Mouse (Mus musculus) testis, adult 2 months (tissue): ENCODE results near the gene Acsm3.

Experiments
- CTCF ChIP-seq: fragments of 200-500 bp; IDR thresholded peaks from 2 replicates; pipeline ENCODE4 v1.5.1; 2012; ENCODE audit warnings: low read depth, mild to moderate bottlenecking, inconsistent platforms, low read length, moderate library complexity; ENCODE audit not compliant: control insufficient read depth, insufficient read depth, insufficient replicate concordance
- POLR2A ChIP-seq: fragments of 200-500 bp; IDR thresholded peaks from 2 replicates; pipeline ENCODE4 v1.6.1; 2012; ENCODE audit warnings: low read depth, mild to moderate bottlenecking, inconsistent platforms, low read length, moderate library complexity; ENCODE audit not compliant: control insufficient read depth

DNA sequence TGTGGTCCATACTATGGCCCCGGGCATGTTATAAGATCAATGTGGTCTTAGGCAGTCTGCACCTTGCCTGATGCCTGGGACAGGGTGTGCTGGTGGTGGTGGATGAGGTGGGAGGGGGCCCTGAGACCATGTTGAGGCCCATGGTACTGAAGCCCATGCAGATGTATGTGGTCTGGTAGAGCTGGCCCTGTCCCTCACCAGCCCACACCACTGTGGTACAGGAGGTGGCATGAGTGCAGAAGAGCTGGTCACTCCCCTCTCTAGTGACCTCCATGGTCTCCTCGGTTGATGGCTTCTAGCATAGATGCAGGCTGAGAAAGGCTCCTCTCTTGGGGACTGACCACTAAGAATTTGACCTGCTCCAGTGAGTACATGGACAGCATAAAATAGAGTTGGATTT, 21.8 kb upstream of the Acsm3 start:
- TF ChIP-seq POLR2A, result no peak
- TF ChIP-seq CTCF, result no peak
